ENCODE assay signal across 8 mouse cellular contexts in genomic region chr5:31220448-31221303, GRCm38 (mm10). TPM values are rescaled to one million over a fixed set of nuclear protein-coding genes. Genes with fewer than 3 reads are reported as not detected.
A peak's percentile ranks its signal among the peaks of the same experiment; 100 is the strongest.
DNase-seq lines count a peak whose midpoint lies in the region; ATAC-seq and TF ChIP-seq lines count a peak whose summit lies in the region.

TSS of gene Ppm1g (minus strand) at chr5:31220687.

- no peaks in the 10 kb centered on the region for H3K36me3 ChIP-seq in heart, embryonic 14.5 days (ENCODE audit: control insufficient read depth, insufficient read depth, low read length)
- H3K36me3 ChIP-seq in liver, embryonic 14.5 days (replicated peaks; ENCODE audit: control insufficient read depth, insufficient read depth, low read depth) = peaks cover 6% of the 10 kb centered on the region; the same call in 1 of the 2 replicates
- H3K36me3 ChIP-seq in neural tube, embryonic 11.5 days (ENCODE audit: control insufficient read depth, insufficient read depth, low read length) = no peaks in the 10 kb centered on the region
- H3K36me3 ChIP-seq in stomach, postnatal 0 days (ENCODE audit: control insufficient read depth, insufficient read depth, low read length) = no peaks in the 10 kb centered on the region

- peak; percentile 20; the same call in 1 of the 2 replicates for TF ChIP-seq EP300 in liver, embryonic 14.5 days (IDR thresholded peaks at IDR 0.05; ENCODE audit: low read depth)
- TF ChIP-seq EP300 in stomach, postnatal 0 days (optimal IDR thresholded peaks at IDR 0.05) = peak; percentile 72

- under 1% methylated on average over 68 of the region's 70 CpGs for WGBS in heart, embryonic 14.5 days
- WGBS in liver, embryonic 14.5 days (ENCODE audit: insufficient replicate concordance) = under 1% methylated on average over 70 of the region's 70 CpGs
- 0% methylated on average over 70 of the region's 70 CpGs for whole genome bisulfite sequencing in neural tube, embryonic 11.5 days
- WGBS in stomach, postnatal 0 days = under 1% methylated on average over 70 of the region's 70 CpGs

- ATAC-seq in heart, embryonic 14.5 days (ENCODE audit: insufficient number of reproducible peaks, insufficient read depth, low FRiP score, low read depth) = peak; percentile 97
- ATAC-seq in liver, embryonic 14.5 days (ENCODE audit: insufficient read depth) = peak; percentile 92
- ATAC-seq in neural tube, embryonic 11.5 days (ENCODE audit: insufficient read depth, low FRiP score, low TSS enrichment) = peak; percentile 92
- ATAC-seq in stomach, postnatal 0 days (ENCODE audit: low FRiP score, low TSS enrichment) = peak; percentile 98

- H3K27me3 ChIP-seq in heart, embryonic 14.5 days (ENCODE audit: control insufficient read depth, insufficient read depth, low read length) = no peaks in the 10 kb centered on the region
- no peaks in the 10 kb centered on the region for H3K27me3 ChIP-seq in liver, embryonic 14.5 days (ENCODE audit: control insufficient read depth, insufficient read depth, low read length)
- no peaks in the 10 kb centered on the region for H3K27me3 ChIP-seq in neural tube, embryonic 11.5 days (ENCODE audit: control insufficient read depth, insufficient read depth, low read length)
- H3K27me3 ChIP-seq in stomach, postnatal 0 days (ENCODE audit: control insufficient read depth, insufficient read depth, low read length) = no peaks in the 10 kb centered on the region

- peak within 1 kb of the TSS; percentile 72 for H3K27ac ChIP-seq in brown adipose tissue, adult 24 weeks (replicated peaks; ENCODE audit: low read depth, low read length)
- peak within 1 kb of the TSS; percentile 83 to 92 for H3K27ac ChIP-seq in heart, embryonic 14.5 days (replicated peaks in 1 of 2; ENCODE audit: control insufficient read depth in 1 of 2, insufficient read depth in 1 of 2, low read depth in 2 of 2, low read length in 2 of 2)
- peak within 1 kb of the TSS; percentile 84 for H3K27ac ChIP-seq in liver, embryonic 14.5 days
- peak within 1 kb of the TSS; percentile 84 for H3K27ac ChIP-seq in neural tube, embryonic 11.5 days (ENCODE audit: low read depth, low read length)
- peak within 1 kb of the TSS; percentile 94 for H3K27ac ChIP-seq in stomach, postnatal 0 days (replicated peaks)

- peak within 1 kb of the TSS; percentile 84 for H3K4me2 ChIP-seq in heart, embryonic 14.5 days (ENCODE audit: low read length)
- H3K4me2 ChIP-seq in liver, embryonic 14.5 days (ENCODE audit: low read depth) = peak within 1 kb of the TSS; percentile 98
- H3K4me2 ChIP-seq in neural tube, embryonic 11.5 days (ENCODE audit: low read depth) = peak within 1 kb of the TSS; percentile 84
- peak within 1 kb of the TSS; percentile 93 for H3K4me2 ChIP-seq in stomach, postnatal 0 days (replicated peaks; ENCODE audit: low read depth)

- peak; percentile 9; the same call in 1 of the 2 replicates for TF ChIP-seq CTCF in liver, embryonic 14.5 days (IDR thresholded peaks at IDR 0.05; ENCODE audit: low read depth)
- TF ChIP-seq CTCF in stomach, postnatal 0 days (IDR thresholded peaks at IDR 0.05; ENCODE audit: low read depth) = no peak

- no peaks in the 10 kb centered on the region for H3K9me3 ChIP-seq in heart, embryonic 14.5 days (ENCODE audit: control insufficient read depth, low read length)
- H3K9me3 ChIP-seq in liver, embryonic 14.5 days (ENCODE audit: control insufficient read depth, low read length) = no peaks in the 10 kb centered on the region
- no peaks in the 10 kb centered on the region for H3K9me3 ChIP-seq in neural tube, embryonic 11.5 days (ENCODE audit: control insufficient read depth, low read length)
- H3K9me3 ChIP-seq in stomach, postnatal 0 days (ENCODE audit: control insufficient read depth, low read length) = no peaks in the 10 kb centered on the region

- peak within 1 kb of the TSS; percentile 93 for H3K4me3 ChIP-seq in brown adipose tissue, adult 24 weeks (ENCODE audit: insufficient read depth, low read depth, low read length)
- H3K4me3 ChIP-seq in heart, embryonic 14.5 days (ENCODE audit: control insufficient read depth in 1 of 2, insufficient read depth in 1 of 2, low read depth in 1 of 2, low read length in 2 of 2) = peak within 1 kb of the TSS; percentile 75 to 93
- H3K4me3 ChIP-seq in liver, embryonic 14.5 days (ENCODE audit: insufficient read depth in 1 of 2, low read depth in 2 of 2, low read length in 2 of 2) = peak within 1 kb of the TSS; percentile 88 to 96
- H3K4me3 ChIP-seq in neural tube, embryonic 11.5 days (ENCODE audit: low read depth, low read length) = peak within 1 kb of the TSS; percentile 84
- peak within 1 kb of the TSS; percentile 92 for H3K4me3 ChIP-seq in stomach, postnatal 0 days (ENCODE audit: low read depth, low read length)

- peak within 1 kb of the TSS; percentile 88 for H3K9ac ChIP-seq in heart, embryonic 14.5 days (ENCODE audit: low read length)
- H3K9ac ChIP-seq in liver, embryonic 14.5 days (replicated peaks) = peak within 1 kb of the TSS; percentile 92
- H3K9ac ChIP-seq in neural tube, embryonic 11.5 days (ENCODE audit: low read length) = peak within 1 kb of the TSS; percentile 93
- peak within 1 kb of the TSS; percentile 84 for H3K9ac ChIP-seq in stomach, postnatal 0 days (ENCODE audit: low read length)

- DNase-seq in CD4-positive, CD25-positive, alpha-beta regulatory T cell, adult 2 months (ENCODE audit: low read depth, low spot score) = peak; percentile 98
- DNase-seq in fibroblast of lung, adult 2 months (ENCODE audit: low read depth) = peak; percentile 82
- peak; percentile 98 for DNase-seq in kidney, postnatal 25 days
- peak; percentile 90 to 91 (median 91) for DNase-seq in liver, embryonic 14.5 days (ENCODE audit: low read depth in 3 of 3, low spot score in 3 of 3)
- peak; percentile 98 for DNase-seq in neural tube, embryonic 11.5 days (ENCODE audit: low spot score)
- DNase-seq in stomach, postnatal 0 days (ENCODE audit: low spot score) = peak; percentile 98

- H3K4me1 ChIP-seq in brown adipose tissue, adult 24 weeks (ENCODE audit: control insufficient read depth, insufficient read depth, insufficient read length, low read length) = no peaks in the 10 kb centered on the region
- H3K4me1 ChIP-seq in heart, embryonic 14.5 days (ENCODE audit: control insufficient read depth in 2 of 2, insufficient read depth in 2 of 2, low read length in 2 of 2) = peaks cover 5 to 21% of the 10 kb centered on the region in 2 experiments; a peak in 3 of 4 replicates
- H3K4me1 ChIP-seq in liver, embryonic 14.5 days (replicated peaks; ENCODE audit: control insufficient read depth in 2 of 2, insufficient read depth in 2 of 2, low read length in 1 of 2) = peaks cover 19 to 21% of the 10 kb centered on the region in 2 experiments
- H3K4me1 ChIP-seq in neural tube, embryonic 11.5 days (ENCODE audit: control insufficient read depth, insufficient read depth, low read length) = peaks cover 2% of the 10 kb centered on the region; the same call in 1 of the 2 replicates
- H3K4me1 ChIP-seq in stomach, postnatal 0 days (replicated peaks; ENCODE audit: control insufficient read depth, insufficient read depth) = 0 out of 2 replicates have a peak, but pooled peaks cover 2% of the 10 kb centered on the region

RNA-seq across cellular contexts. Expression of gene Ppm1g, which starts in this region (rescaled TPM):
- polyA plus RNA-seq in brown adipose tissue, adult 24 weeks (2012; ENCODE audit: insufficient read depth, insufficient read length, missing spikeins) = 39.8 and 46.0 TPM in 2 replicates
- polyA plus RNA-seq in heart, embryonic 14.5 days (2014; fragmentation: Nextera tagmentation; extraction: Ambion mirVana) = 85.4 and 91.1 TPM in 2 replicates
- polyA plus RNA-seq in liver, embryonic 14.5 days (2012; rRNA removed) = 76.0 and 115 TPM in 2 replicates
- 98.9 and 113 TPM in 2 replicates for polyA plus RNA-seq in liver, embryonic 14.5 days (2014; fragmentation: Nextera tagmentation; extraction: Ambion mirVana)
- polyA plus RNA-seq in neural tube, embryonic 11.5 days (2014; fragmentation: Nextera tagmentation; extraction: Ambion mirVana) = 162 and 166 TPM in 2 replicates
- polyA plus RNA-seq in stomach, postnatal 0 days (2015; fragmentation: Nextera tagmentation; extraction: Ambion mirVana) = 57.8 and 59.4 TPM in 2 replicates

Comparison
In these comparisons a context has a peak if more than half of its experiments do, and no peak if none do; other contexts are left out.
1. Peak in every context shown above with its lines: DNase-seq, ATAC-seq, H3K4me3 ChIP-seq and H3K27ac ChIP-seq.